Mouse (Mus musculus): ENCODE data around the gene Rcc1.
"Not testable (repeated sequence)": the region's sequence is repeated elsewhere in the genome, so short reads cannot be mapped to it uniquely, and the experiment has no call there.

The Rcc1 gene

GRCm38 (mm10) chr4:132311801-132312200 lies 41.6 kb downstream of the Rcc1 start:
- DNase-seq (ENCODE audit: low spot score): no peak

- no peak for DNase-seq (ENCODE audit: low spot score)
Measured at GRCm38 (mm10) chr4:132311209-132311608, 42.2 kb downstream of the Rcc1 start.

- no peak for DNase-seq (ENCODE audit: low spot score)
Measured at GRCm38 (mm10) chr4:132309849-132310472, 43.4 kb downstream of the Rcc1 start.

GRCm38 (mm10) chr4:132309140-132309848 lies 44.1 kb downstream of the Rcc1 start:
- DNase-seq (ENCODE audit: low spot score): no peak

- DNase-seq (ENCODE audit: low spot score): peak; percentile 88
Measured at GRCm38 (mm10) chr4:132308437-132309139, 44.8 kb downstream of the Rcc1 start.

- no peak for DNase-seq (ENCODE audit: low spot score)
Measured at GRCm38 (mm10) chr4:132306004-132306403, 47.4 kb downstream of the Rcc1 start.

GRCm38 (mm10) chr4:132305276-132305675 lies 48.1 kb downstream of the Rcc1 start:
- no peak for DNase-seq (ENCODE audit: low spot score)

GRCm38 (mm10) chr4:132303484-132303883 lies 49.9 kb downstream of the Rcc1 start:
- DNase-seq (ENCODE audit: low spot score): not testable (repeated sequence)

GRCm38 (mm10) chr4:132302939-132303479 lies 50.4 kb downstream of the Rcc1 start, which contains the start of gene Rab42:
Gene Rab42, minus strand, starts transcription at chr4:132303385.
- peak; percentile 71 for DNase-seq (ENCODE audit: low spot score)

- no peak for DNase-seq (ENCODE audit: low spot score)
Measured at GRCm38 (mm10) chr4:132301965-132302938, 51.2 kb downstream of the Rcc1 start.

GRCm38 (mm10) chr4:132301486-132301885 lies 51.9 kb downstream of the Rcc1 start:
- DNase-seq (ENCODE audit: low spot score): no peak

- no peak for DNase-seq (ENCODE audit: low spot score)
Measured at GRCm38 (mm10) chr4:132299849-132300248, 53.6 kb downstream of the Rcc1 start.

GRCm38 (mm10) chr4:132295696-132296390 lies 57.6 kb downstream of the Rcc1 start:
- DNase-seq (ENCODE audit: low spot score): no peak

GRCm38 (mm10) chr4:132293682-132294240 lies 59.6 kb downstream of the Rcc1 start:
- DNase-seq (ENCODE audit: low spot score): no peak

- DNase-seq (ENCODE audit: low spot score): peak; percentile 84
Measured at GRCm38 (mm10) chr4:132292988-132293387, 60.4 kb downstream of the Rcc1 start.

GRCm38 (mm10) chr4:132291624-132292335 lies 61.6 kb downstream of the Rcc1 start:
- DNase-seq (ENCODE audit: low spot score): no peak

- no peak for DNase-seq (ENCODE audit: low spot score)
Measured at GRCm38 (mm10) chr4:132291056-132291455, 62.3 kb downstream of the Rcc1 start.

- DNase-seq (ENCODE audit: low spot score): not testable (repeated sequence)
Measured at GRCm38 (mm10) chr4:132288840-132289239, 64.6 kb downstream of the Rcc1 start.
